Mouse (Mus musculus): ENCODE measurements around the gene Raf1. TPM values are rescaled to one million over a fixed set of nuclear protein-coding genes. Genes with fewer than 3 reads are reported as not detected.

Gene Raf1
- total and polyA plus RNA-seq, 3 experiments: 91.7 to 133 (median 101) TPM

Other genes with a start within 250 kb of the Raf1 start
- gene Tsen2, start 132.0 kb downstream of the Raf1 start, total RNA-seq (2021): 10 to 100 TPM in 1 of 2 experiments, 1 to 10 TPM in 1; 8.0 to 13.8 TPM
- 3.1 and 3.2 TPM in 2 replicates for gene Tsen2, start 132.0 kb downstream of the Raf1 start, polyA plus RNA-seq (2012; rRNA removed)
- gene Mkrn2os, start 84.1 kb downstream of the Raf1 start, total RNA-seq (2021): not detected
- 0.10 TPM in 1 of 2 replicates, not detected in the other for gene Mkrn2os, start 84.1 kb downstream of the Raf1 start, polyA plus RNA-seq (2012; rRNA removed)
- 10 to 100 TPM; 45.4 to 53.8 TPM for gene Mkrn2, start 74.7 kb downstream of the Raf1 start, total RNA-seq (2021)
- 174 and 225 TPM in 2 replicates for gene Mkrn2, start 74.7 kb downstream of the Raf1 start, polyA plus RNA-seq (2012; rRNA removed)
- under 1 TPM in 1 of 2 experiments, not detected in 1; 0.35 TPM for gene Tmem40, start 85.8 kb upstream of the Raf1 start, total RNA-seq (2021)
- gene Tmem40, start 85.8 kb upstream of the Raf1 start, polyA plus RNA-seq (2012; rRNA removed): not detected in 2 replicates
- 10 to 100 TPM in 1 of 2 experiments, 1 to 10 TPM in 1; 8.9 to 16.1 TPM for gene Cand2, start 97.9 kb upstream of the Raf1 start, total RNA-seq (2021)
- gene Cand2, start 97.9 kb upstream of the Raf1 start, polyA plus RNA-seq (2012; rRNA removed): 16.6 and 18.3 TPM in 2 replicates
- gene Rpl32, start 132.1 kb upstream of the Raf1 start, total RNA-seq (2021): 1,000 to 10,000 TPM; 1,129 to 1,275 TPM
- gene Rpl32, start 132.1 kb upstream of the Raf1 start, polyA plus RNA-seq (2012; rRNA removed): 61.9 and 71.3 TPM in 2 replicates
- under 1 TPM; 0.66 to 0.75 TPM for gene Efcab12, start 161.8 kb upstream of the Raf1 start, total RNA-seq (2021)
- gene Efcab12, start 161.8 kb upstream of the Raf1 start, polyA plus RNA-seq (2012; rRNA removed): 0.06 and 0.13 TPM in 2 replicates
- gene Mbd4, start 176.7 kb upstream of the Raf1 start, total RNA-seq (2021): 1 to 10 TPM; 1.9 to 2.7 TPM
- 0.49 and 0.65 TPM in 2 replicates for gene Mbd4, start 176.7 kb upstream of the Raf1 start, polyA plus RNA-seq (2012; rRNA removed)
- gene Ift122, start 176.8 kb upstream of the Raf1 start, total RNA-seq (2021): 10 to 100 TPM; 16.1 to 17.6 TPM
- gene Ift122, start 176.8 kb upstream of the Raf1 start, polyA plus RNA-seq (2012; rRNA removed): 14.0 and 16.5 TPM in 2 replicates

All from adrenal gland, adult 2 months (tissue).